Mouse (Mus musculus) MEL (cell line): ENCODE data around the gene Btk. TPM values are rescaled to one million over a fixed set of nuclear protein-coding genes. Genes with fewer than 3 reads are reported as not detected.

Source experiments
- DNase-seq: peaks from one replicate; pipeline ENCODE4 v3.0.0; 2011; ENCODE audit warnings: low read depth, low spot score
- H3K27ac ChIP-seq: 2 replicates; pipeline ENCODE4 v1.5.1; 2012; ENCODE audit warnings: low read depth, mild to moderate bottlenecking, control low read depth, low read length, moderate library complexity; ENCODE audit not compliant: control insufficient read depth
- H3K27me3 ChIP-seq, 2 experiments: fragments of 150-350 bp in 1 of 2; sonication (generic) in 1 of 2; 2 replicates each; pipeline ENCODE4 v1.6.1; 2012; ENCODE audit warnings: low read length in 2 of 2, mild to moderate bottlenecking in 2 of 2, improper control_type of control experiment in 1 of 2, moderate library complexity in 1 of 2; ENCODE audit not compliant: insufficient read depth in 2 of 2, control insufficient read depth in 1 of 2
- H3K36me3 ChIP-seq, 2 experiments: 2 replicates each; pipeline ENCODE4 v1.6.1; 2012 to 2014; ENCODE audit warnings: low read length in 2 of 2, improper control_type of control experiment in 1 of 2, inconsistent platforms in 1 of 2, mild to moderate bottlenecking in 1 of 2; ENCODE audit not compliant: insufficient read depth in 2 of 2, control insufficient read depth in 1 of 2
- H3K4me1 ChIP-seq, 2 experiments: fragments of 150-350 bp in 1 of 2; sonication (generic) in 1 of 2; 2 replicates each; pipeline ENCODE4 v1.6.1; 2012; ENCODE audit warnings: low read length in 2 of 2, improper control_type of control experiment in 1 of 2, mild to moderate bottlenecking in 1 of 2; ENCODE audit not compliant: insufficient read depth in 2 of 2, control insufficient read depth in 1 of 2
- H3K4me3 ChIP-seq, 2 experiments: fragments of 150-350 bp in 1 of 2; sonication (generic) in 1 of 2; 2 replicates each; pipeline ENCODE4 v1.5.1; 2012; ENCODE audit warnings: low read depth in 2 of 2, low read length in 2 of 2, mild to moderate bottlenecking in 2 of 2, moderate library complexity in 2 of 2, control low read depth in 1 of 2, improper control_type of control experiment in 1 of 2; ENCODE audit not compliant: control insufficient read depth in 1 of 2, insufficient read depth in 1 of 2
- H3K79me2 ChIP-seq: 2 replicates; pipeline ENCODE4 v1.6.1; 2012; ENCODE audit warnings: mild to moderate bottlenecking, low read length, moderate library complexity; ENCODE audit not compliant: control insufficient read depth, poor library complexity, insufficient read depth
- H3K9ac ChIP-seq: 2 replicates; pipeline ENCODE4 v1.6.1; 2012; ENCODE audit warnings: low read depth, mild to moderate bottlenecking, control low read depth, low read length, moderate library complexity; ENCODE audit not compliant: control insufficient read depth, poor library complexity, severe bottlenecking
- H3K9me3 ChIP-seq: fragments of 150-350 bp; sonication (generic); replicated peaks from 2 replicates; pipeline ENCODE4 v1.6.1; 2012; ENCODE audit warnings: mild to moderate bottlenecking, low read length, improper control_type of control experiment, moderate library complexity; ENCODE audit not compliant: insufficient read depth
- BHLHE40 ChIP-seq: IDR thresholded peaks from 2 replicates; pipeline ENCODE4 v1.6.1; 2012; ENCODE audit warnings: low read depth, mild to moderate bottlenecking, inconsistent platforms, low read length, improper control_type of control experiment, borderline replicate concordance
- CHD1 ChIP-seq: IDR thresholded peaks from 2 replicates; pipeline ENCODE4 v1.6.1; 2012; ENCODE audit warnings: low read depth, mild to moderate bottlenecking, inconsistent platforms, low read length, improper control_type of control experiment
- CHD2 ChIP-seq: IDR thresholded peaks from 2 replicates; pipeline ENCODE4 v1.6.1; 2011; ENCODE audit warnings: low read length, improper control_type of control experiment
- E2F4 ChIP-seq: IDR thresholded peaks from 2 replicates; pipeline ENCODE4 v1.6.1; 2011; ENCODE audit warnings: low read depth, low read length, improper control_type of control experiment, borderline replicate concordance
- ELF1 ChIP-seq: IDR thresholded peaks from 2 replicates; pipeline ENCODE4 v1.6.1; 2014; ENCODE audit warnings: low read depth, mild to moderate bottlenecking, inconsistent platforms, low read length, improper control_type of control experiment, moderate library complexity
- EP300 ChIP-seq, 2 experiments: IDR thresholded peaks; 2 replicates each; pipeline ENCODE4 v1.6.1; 2011; ENCODE audit warnings: improper control_type of control experiment in 2 of 2, low read length in 2 of 2, low read depth in 1 of 2, mild to moderate bottlenecking in 1 of 2
- ETS1 ChIP-seq: IDR thresholded peaks from 2 replicates; pipeline ENCODE4 v1.6.1; 2012; ENCODE audit warnings: low read depth, mild to moderate bottlenecking, inconsistent platforms, low read length, improper control_type of control experiment, moderate library complexity
- GABPA ChIP-seq: IDR thresholded peaks from 2 replicates; pipeline ENCODE4 v1.6.1; 2012; ENCODE audit warnings: low read depth, mild to moderate bottlenecking, inconsistent platforms, low read length, improper control_type of control experiment, moderate library complexity
- GATA1 ChIP-seq: IDR thresholded peaks from 2 replicates; pipeline ENCODE4 v1.6.1; 2011; ENCODE audit warnings: low read depth, low read length, improper control_type of control experiment
- HCFC1 ChIP-seq: IDR thresholded peaks from 2 replicates; pipeline ENCODE4 v1.6.1; 2012; ENCODE audit warnings: low read depth, mild to moderate bottlenecking, inconsistent platforms, low read length, improper control_type of control experiment, moderate library complexity
- JUND ChIP-seq: IDR thresholded peaks from 2 replicates; pipeline ENCODE4 v1.6.1; 2011; ENCODE audit warnings: low read depth, mild to moderate bottlenecking, improper control_type of control experiment, low read length
- MAX ChIP-seq: IDR thresholded peaks from 2 replicates; pipeline ENCODE4 v1.6.1; 2011; ENCODE audit warnings: low read length, improper control_type of control experiment
- MEF2A ChIP-seq: IDR thresholded peaks from 2 replicates; pipeline ENCODE4 v1.6.1; 2014; ENCODE audit warnings: low read depth, mild to moderate bottlenecking, inconsistent platforms, low read length, improper control_type of control experiment; ENCODE audit not compliant: poor library complexity, insufficient replicate concordance, severe bottlenecking; ENCODE audit errors: extremely low read depth
- MXI1 ChIP-seq: IDR thresholded peaks from 2 replicates; pipeline ENCODE4 v1.6.1; 2011; ENCODE audit warnings: mild to moderate bottlenecking, low read depth, low read length, improper control_type of control experiment
- MYB ChIP-seq: IDR thresholded peaks from 2 replicates; pipeline ENCODE4 v1.6.1; 2011; ENCODE audit warnings: mild to moderate bottlenecking, low read depth, low read length, improper control_type of control experiment
- MYC ChIP-seq: IDR thresholded peaks from 2 replicates; pipeline ENCODE4 v1.6.1; 2011; ENCODE audit warnings: low read depth, mild to moderate bottlenecking, low read length, improper control_type of control experiment, moderate library complexity
- POLR2A ChIP-seq, 2 experiments: IDR thresholded peaks; 2 replicates each; pipeline ENCODE4 v1.6.1; 2011 to 2012; ENCODE audit warnings: low read length in 2 of 2, mild to moderate bottlenecking in 2 of 2, control low read depth in 1 of 2, improper control_type of control experiment in 1 of 2, low read depth in 1 of 2, moderate library complexity in 1 of 2; ENCODE audit not compliant: control insufficient read depth in 1 of 2, insufficient read depth in 1 of 2, poor library complexity in 1 of 2
- POLR2AphosphoS5 ChIP-seq: IDR thresholded peaks from 2 replicates; pipeline ENCODE4 v1.6.1; 2012; ENCODE audit warnings: low read depth, borderline replicate concordance, mild to moderate bottlenecking, inconsistent platforms, low read length, moderate library complexity, mixed read lengths
- RCOR1 ChIP-seq: IDR thresholded peaks from 2 replicates; pipeline ENCODE4 v1.6.1; 2012; ENCODE audit warnings: low read depth, mild to moderate bottlenecking, inconsistent platforms, low read length, improper control_type of control experiment
- SIN3A ChIP-seq: IDR thresholded peaks from 2 replicates; pipeline ENCODE4 v1.6.1; 2012; ENCODE audit warnings: low read length, improper control_type of control experiment, inconsistent platforms
- SMC3 ChIP-seq: IDR thresholded peaks from 2 replicates; pipeline ENCODE4 v1.6.1; 2011; ENCODE audit warnings: low read depth, low read length, improper control_type of control experiment
- TAL1 ChIP-seq: IDR thresholded peaks from 2 replicates; pipeline ENCODE4 v1.6.1; 2012; ENCODE audit warnings: mild to moderate bottlenecking, inconsistent platforms, low read length, moderate library complexity, mixed read lengths
- TCF12 ChIP-seq: IDR thresholded peaks from 2 replicates; pipeline ENCODE4 v1.6.1; 2014; ENCODE audit warnings: low read depth, mild to moderate bottlenecking, inconsistent platforms, low read length, improper control_type of control experiment, moderate library complexity
- UBTF ChIP-seq: IDR thresholded peaks from 2 replicates; pipeline ENCODE4 v1.6.1; 2012; ENCODE audit warnings: low read depth, mild to moderate bottlenecking, inconsistent platforms, low read length, improper control_type of control experiment, moderate library complexity, borderline replicate concordance; ENCODE audit not compliant: insufficient read depth
- ZNF384 ChIP-seq: IDR thresholded peaks from 2 replicates; pipeline ENCODE4 v1.6.1; 2012; ENCODE audit warnings: low read depth, mild to moderate bottlenecking, inconsistent platforms, low read length, improper control_type of control experiment
- polyA plus RNA-seq, 2 experiments: library from polyadenylated mRNA; stranded (reverse) in 1 of 2; unstranded in 1 of 2; fragments of >175 nt in 1 of 2; fragments of >200 nt in 1 of 2; gene quantifications; 2 replicates each; pipeline versions ENCODE4 v1.2.1 to v1.2.4; 2012; ENCODE audit warnings: low replicate concordance in 2 of 2, low read depth in 1 of 2; ENCODE audit not compliant: insufficient read length in 2 of 2, insufficient read depth in 1 of 2, missing spikeins in 1 of 2
- total RNA-seq: library from RNA; depleted of rRNA; stranded (reverse); fragments of 300-350 nt; gene quantifications from 2 replicates; pipeline ENCODE4 v1.2.3, GENCODE M21; 2012

Gene Btk
- total and polyA plus RNA-seq, 3 experiments, result 137 to 327 (median 291) TPM

GRCm38 (mm10) chrX:134612285-134612959 lies 29.1 kb upstream of the Btk start (continued):
- TF ChIP-seq MXI1, result no peak
- peak in 1 of 2 experiments; percentile 59; a peak in 3 of 4 replicates for TF ChIP-seq POLR2A (IDR thresholded peaks at IDR 0.05; ENCODE audit: control insufficient read depth in 1 of 2, insufficient read depth in 1 of 2, low read depth in 1 of 2, low read length in 2 of 2, poor library complexity in 1 of 2)
- TF ChIP-seq JUND, result no peak
- TF ChIP-seq TAL1, result no peak
- no peak for TF ChIP-seq ZNF384

GRCm38 (mm10) chrX:134610984-134611383 lies 27.6 kb upstream of the Btk start:
- no peaks in the 10 kb centered on the region; the same call in 1 of the 2 replicates for H3K79me2 ChIP-seq
- no peak overlapping the region for H3K9ac ChIP-seq
- peaks cover 5 to 15% of the 10 kb centered on the region in 2 experiments for H3K4me1 ChIP-seq
- no peak overlapping the region for H3K27ac ChIP-seq
- peak overlapping the region in 1 of 2 experiments; percentile 81; a peak in 2 of 4 replicates for H3K4me3 ChIP-seq
- no peaks in the 10 kb centered on the region for H3K27me3 ChIP-seq
- TF ChIP-seq MYC, result no peak
- 0 out of 2 replicates have a peak, but pooled peaks have one; percentile 45 for TF ChIP-seq MXI1
- TF ChIP-seq SMC3, result peak; percentile 14
- TF ChIP-seq HCFC1, result no peak
- no peak for TF ChIP-seq GABPA
- TF ChIP-seq MAX, result 0 out of 2 replicates have a peak, but pooled peaks have one; percentile 24
- TF ChIP-seq ELF1, result no peak
- TF ChIP-seq EP300 (IDR thresholded peaks at IDR 0.05; ENCODE audit: low read depth in 1 of 2, low read length in 2 of 2), result peak; percentile 52 to 63; a peak in 2 of 4 replicates
- peak; percentile 23; the same call in 1 of the 2 replicates for TF ChIP-seq CHD2
- peak; percentile 30; the same call in 1 of the 2 replicates for TF ChIP-seq SIN3A
- no peak for TF ChIP-seq E2F4
- no peak for TF ChIP-seq ZNF384
- TF ChIP-seq BHLHE40, result 0 out of 2 replicates have a peak, but pooled peaks have one; percentile 27
- no peak for TF ChIP-seq JUND
- peak; percentile 38; the same call in 1 of the 2 replicates for TF ChIP-seq GATA1
- no peak for TF ChIP-seq UBTF
- TF ChIP-seq MEF2A, result no peak
- TF ChIP-seq TCF12, result peak; percentile 38; the same call in 1 of the 2 replicates
- TF ChIP-seq RCOR1, result peak; percentile 47; the same call in 1 of the 2 replicates
- 0 out of 2 replicates have a peak, but pooled peaks have one; percentile 15 for TF ChIP-seq ETS1
- TF ChIP-seq CHD1, result no peak
- TF ChIP-seq POLR2AphosphoS5, result no peak
- TF ChIP-seq TAL1, result peak; percentile 22
- TF ChIP-seq MYB, result no peak
- H3K36me3 ChIP-seq, result peaks cover 0 to 15% of the 10 kb centered on the region in 2 experiments; a peak in 2 of 4 replicates
- DNase-seq, result peak; percentile 70
- no peaks in the 10 kb centered on the region for H3K9me3 ChIP-seq
